Mouse (Mus musculus): ENCODE data around the gene Agfg1. TPM values are rescaled to one million over a fixed set of nuclear protein-coding genes. Genes with fewer than 3 reads are reported as not detected.
"Not testable (repeated sequence)": the region's sequence is repeated elsewhere in the genome, so short reads cannot be mapped to it uniquely, and the experiment has no call there.

The Agfg1 gene
- polyA plus RNA-seq, 1 experiment from 2014 or later = 25.4 TPM

- H3K27ac ChIP-seq = not testable (repeated sequence)
Observed at GRCm38 (mm10) chr1:82913434-82913833, 74.2 kb downstream of the Agfg1 start.

GRCm38 (mm10) chr1:82924650-82925049, 85.4 kb downstream of the Agfg1 start, which contains the start of gene A030014E15Rik:
A030014E15Rik (plus strand) TSS chr1:82924917.
- H3K9ac ChIP-seq = no peak within 1 kb of the TSS
- WGBS = 78% methylated on average over 6 of the region's 6 CpGs
- no peak within 1 kb of the TSS for H3K4me2 ChIP-seq
- ATAC-seq (replicated peaks; ENCODE audit: insufficient number of reproducible peaks, insufficient read depth, low FRiP score, low read depth) = no peak
- H3K9me3 ChIP-seq (replicated peaks) = no peaks in the 10 kb centered on the region
- H3K27ac ChIP-seq = no peak within 1 kb of the TSS
- H3K4me3 ChIP-seq = no peak within 1 kb of the TSS
- H3K27me3 ChIP-seq = no peaks in the 10 kb centered on the region
- no peaks in the 10 kb centered on the region for H3K4me1 ChIP-seq (replicated peaks)
- no peaks in the 10 kb centered on the region for H3K36me3 ChIP-seq

More at GRCm38 (mm10) chr1:82913434-82913833, 74.2 kb downstream of the Agfg1 start:
- 95% methylated on average over 5 of the region's 5 CpGs for WGBS
- H3K4me2 ChIP-seq; H3K4me1 ChIP-seq (replicated peaks); H3K27me3 ChIP-seq; H3K9me3 ChIP-seq (replicated peaks); H3K9ac ChIP-seq; ATAC-seq (replicated peaks; ENCODE audit: insufficient number of reproducible peaks, insufficient read depth, low FRiP score, low read depth); H3K36me3 ChIP-seq; H3K4me3 ChIP-seq: not testable (repeated sequence)

GRCm38 (mm10) chr1:82930558-82930957, 91.3 kb downstream of the Agfg1 start:
- H3K4me3 ChIP-seq; H3K4me1 ChIP-seq (replicated peaks); H3K27ac ChIP-seq; H3K9ac ChIP-seq; H3K9me3 ChIP-seq (replicated peaks); H3K4me2 ChIP-seq; H3K36me3 ChIP-seq; ATAC-seq (replicated peaks; ENCODE audit: insufficient number of reproducible peaks, insufficient read depth, low FRiP score, low read depth); H3K27me3 ChIP-seq: not testable (repeated sequence)
- WGBS = 78% methylated on average over 3 of the region's 3 CpGs

GRCm38 (mm10) chr1:82931326-82931725, 92.0 kb downstream of the Agfg1 start, which contains the start of gene Gm6217:
Gm6217 (minus strand) TSS chr1:82931399.
- not testable (repeated sequence) for H3K4me2 ChIP-seq; H3K4me1 ChIP-seq (replicated peaks); H3K9me3 ChIP-seq (replicated peaks); H3K36me3 ChIP-seq; H3K27ac ChIP-seq; H3K9ac ChIP-seq; H3K27me3 ChIP-seq; H3K4me3 ChIP-seq; ATAC-seq (replicated peaks; ENCODE audit: insufficient number of reproducible peaks, insufficient read depth, low FRiP score, low read depth)
- no CpG with 5 or more reads among the region's 6 CpGs for WGBS

GRCm38 (mm10) chr1:82938666-82939065, 99.4 kb downstream of the Agfg1 start:
- Histone ChIP-seq H3K27me3 (no peaks in the 10 kb centered on the region), H3K36me3 (no peaks in the 10 kb centered on the region), H3K4me2 (no peak overlapping the region), H3K4me1 (replicated peaks) (no peaks in the 10 kb centered on the region), H3K4me3 (no peak overlapping the region), H3K9me3 (replicated peaks) (0 out of 2 replicates have a peak, but pooled peaks cover 3% of the 10 kb centered on the region), H3K9ac (no peak overlapping the region), H3K27ac (no peak overlapping the region)
- no peak for ATAC-seq (replicated peaks; ENCODE audit: insufficient number of reproducible peaks, insufficient read depth, low FRiP score, low read depth)
- 93% methylated on average over 5 of the region's 5 CpGs for WGBS

- not testable (repeated sequence) for H3K27ac ChIP-seq; H3K9ac ChIP-seq; H3K36me3 ChIP-seq; H3K4me1 ChIP-seq (replicated peaks); H3K4me3 ChIP-seq; H3K4me2 ChIP-seq; H3K9me3 ChIP-seq (replicated peaks); ATAC-seq (replicated peaks; ENCODE audit: insufficient number of reproducible peaks, insufficient read depth, low FRiP score, low read depth); H3K27me3 ChIP-seq
- WGBS = 81% methylated on average over 2 of the region's 2 CpGs
Observed at GRCm38 (mm10) chr1:82942505-82942904, 103.2 kb downstream of the Agfg1 start.

- not testable (repeated sequence) for H3K4me2 ChIP-seq; H3K4me1 ChIP-seq (replicated peaks); H3K9ac ChIP-seq; H3K27ac ChIP-seq; H3K9me3 ChIP-seq (replicated peaks); H3K27me3 ChIP-seq; H3K36me3 ChIP-seq; ATAC-seq (replicated peaks; ENCODE audit: insufficient number of reproducible peaks, insufficient read depth, low FRiP score, low read depth); H3K4me3 ChIP-seq
- no CpG with 5 or more reads among the region's 6 CpGs for WGBS
Observed at GRCm38 (mm10) chr1:82943295-82943694, 104.0 kb downstream of the Agfg1 start, which contains the start of gene A030003K21Rik. A030003K21Rik (minus strand) TSS chr1:82943388.

- H3K9ac ChIP-seq; H3K4me2 ChIP-seq; H3K4me1 ChIP-seq (replicated peaks); H3K4me3 ChIP-seq; H3K36me3 ChIP-seq; H3K27ac ChIP-seq; ATAC-seq (replicated peaks; ENCODE audit: insufficient number of reproducible peaks, insufficient read depth, low FRiP score, low read depth); H3K27me3 ChIP-seq; H3K9me3 ChIP-seq (replicated peaks): not testable (repeated sequence)
- 92% methylated on average over 2 of the region's 2 CpGs for WGBS
Observed at GRCm38 (mm10) chr1:82946029-82946428, 106.7 kb downstream of the Agfg1 start.

GRCm38 (mm10) chr1:82948601-82949000, 109.3 kb downstream of the Agfg1 start:
- Histone ChIP-seq H3K9me3 (replicated peaks) (no peaks in the 10 kb centered on the region), H3K27ac (no peak overlapping the region), H3K4me1 (replicated peaks) (peaks cover 3% of the 10 kb centered on the region; the same call in 1 of the 2 replicates), H3K9ac (no peak overlapping the region), H3K4me3 (no peak overlapping the region), H3K4me2 (no peak overlapping the region), H3K36me3 (no peaks in the 10 kb centered on the region), H3K27me3 (no peaks in the 10 kb centered on the region)
- ATAC-seq (replicated peaks; ENCODE audit: insufficient number of reproducible peaks, insufficient read depth, low FRiP score, low read depth) = no peak
- WGBS = 86% methylated on average over 2 of the region's 2 CpGs

Small RNAs within 50 kb of the gene (microRNA-seq; reads per million reads assigned to microRNA genes)
- gene Gm22396 = not detected

Other genes starting within 250 kb of the Agfg1 start
- gene Mff, start 114.6 kb upstream of the Agfg1 start, polyA plus RNA-seq (2015; fragmentation: Nextera tagmentation; extraction: Ambion mirVana) = 205 and 234 TPM in 2 replicates
- not detected in 2 replicates for gene Tm4sf20, start 71.0 kb upstream of the Agfg1 start, polyA plus RNA-seq (2015; fragmentation: Nextera tagmentation; extraction: Ambion mirVana)
- not detected in 2 replicates for gene Gm47791, start 68.2 kb upstream of the Agfg1 start, polyA plus RNA-seq (2015; fragmentation: Nextera tagmentation; extraction: Ambion mirVana)
- 0.26 TPM in 1 of 2 replicates, not detected in the other for gene A030005L19Rik, start 73.8 kb downstream of the Agfg1 start, polyA plus RNA-seq (2015; fragmentation: Nextera tagmentation; extraction: Ambion mirVana)
- not detected in 2 replicates for gene A030014E15Rik, start 85.4 kb downstream of the Agfg1 start, polyA plus RNA-seq (2015; fragmentation: Nextera tagmentation; extraction: Ambion mirVana)
- not detected in 2 replicates for gene Gm6217, start 91.9 kb downstream of the Agfg1 start, polyA plus RNA-seq (2015; fragmentation: Nextera tagmentation; extraction: Ambion mirVana)
- gene A030003K21Rik, start 103.9 kb downstream of the Agfg1 start, polyA plus RNA-seq (2015; fragmentation: Nextera tagmentation; extraction: Ambion mirVana) = not detected in 2 replicates
- not detected in 2 replicates for gene Gm7544, start 116.5 kb downstream of the Agfg1 start, polyA plus RNA-seq (2015; fragmentation: Nextera tagmentation; extraction: Ambion mirVana)
- not detected in 2 replicates for gene Gm47955, start 120.8 kb downstream of the Agfg1 start, polyA plus RNA-seq (2015; fragmentation: Nextera tagmentation; extraction: Ambion mirVana)
- gene Gm47959, start 161.1 kb downstream of the Agfg1 start, polyA plus RNA-seq (2015; fragmentation: Nextera tagmentation; extraction: Ambion mirVana) = not detected in 2 replicates
- 1.7 and 2.0 TPM in 2 replicates for gene Slc19a3, start 199.0 kb downstream of the Agfg1 start, polyA plus RNA-seq (2015; fragmentation: Nextera tagmentation; extraction: Ambion mirVana)
- not detected in 2 replicates for gene Krtap28-10, start 203.0 kb downstream of the Agfg1 start, polyA plus RNA-seq (2015; fragmentation: Nextera tagmentation; extraction: Ambion mirVana)
- gene Gm47969, start 205.4 kb downstream of the Agfg1 start, polyA plus RNA-seq (2015; fragmentation: Nextera tagmentation; extraction: Ambion mirVana) = not detected in 2 replicates
- gene A030005K14Rik, start 219.9 kb downstream of the Agfg1 start, polyA plus RNA-seq (2015; fragmentation: Nextera tagmentation; extraction: Ambion mirVana) = not detected in 2 replicates
- not detected in 2 replicates for gene Krtap28-13, start 221.4 kb downstream of the Agfg1 start, polyA plus RNA-seq (2015; fragmentation: Nextera tagmentation; extraction: Ambion mirVana)